Mouse (Mus musculus) urinary bladder, postnatal 4 days (tissue): Measurements from ENCODE around the gene Rorb.
A peak's percentile ranks its signal among the peaks of the same experiment; 100 is the strongest.

Experiments
- DNase-seq, 2 experiments: peaks; one replicate each; pipeline ENCODE4 v3.0.0; 2021 to 2022; ENCODE audit warnings: low spot score in 2 of 2

The Rorb gene

GRCm38 (mm10) chr19:19110793-19111427, at the start of gene Rorb:
Rorb (minus strand) TSS chr19:19111196.
- peak; percentile 50 to 81 for DNase-seq

- DNase-seq = no peak
Observed at GRCm38 (mm10) chr19:19148847-19149246, 37.9 kb upstream of the Rorb start.

GRCm38 (mm10) chr19:19144447-19144846, 33.5 kb upstream of the Rorb start:
- no peak for DNase-seq

- DNase-seq = no peak
Observed at GRCm38 (mm10) chr19:19136856-19137255, 25.9 kb upstream of the Rorb start.

- DNase-seq = no peak
Observed at GRCm38 (mm10) chr19:19135838-19136237, 24.8 kb upstream of the Rorb start.

- no peak for DNase-seq
Observed at GRCm38 (mm10) chr19:19122324-19122723, 11.3 kb upstream of the Rorb start.

- DNase-seq = no peak
Observed at GRCm38 (mm10) chr19:19112180-19112579, 1.2 kb upstream of the Rorb start.

GRCm38 (mm10) chr19:19111428-19112170, 603 bp upstream of the Rorb start:
- DNase-seq = no peak

GRCm38 (mm10) chr19:19110011-19110768, 806 bp downstream of the Rorb start:
- DNase-seq = peak; percentile 22 to 64

- DNase-seq = no peak
Observed at GRCm38 (mm10) chr19:19108596-19109381, 2.2 kb downstream of the Rorb start.

GRCm38 (mm10) chr19:19104581-19104980, 6.4 kb downstream of the Rorb start:
- no peak for DNase-seq

GRCm38 (mm10) chr19:19097149-19097548, 13.8 kb downstream of the Rorb start:
- DNase-seq = no peak

- no peak for DNase-seq
Observed at GRCm38 (mm10) chr19:19089427-19089826, 21.6 kb downstream of the Rorb start.

- no peak for DNase-seq
Observed at GRCm38 (mm10) chr19:19077880-19078279, 33.1 kb downstream of the Rorb start.

- DNase-seq = no peak
Observed at GRCm38 (mm10) chr19:19074756-19075155, 36.2 kb downstream of the Rorb start.

GRCm38 (mm10) chr19:19058710-19059398, 52.1 kb downstream of the Rorb start:
- no peak for DNase-seq

GRCm38 (mm10) chr19:19058201-19058600, 52.8 kb downstream of the Rorb start:
- no peak for DNase-seq

- DNase-seq = no peak
Observed at GRCm38 (mm10) chr19:19043138-19043537, 67.9 kb downstream of the Rorb start.

GRCm38 (mm10) chr19:19040800-19041199, 70.2 kb downstream of the Rorb start:
- DNase-seq = no peak

GRCm38 (mm10) chr19:19034482-19035315, 76.3 kb downstream of the Rorb start:
- no peak for DNase-seq
